Mouse (Mus musculus): Measurements from ENCODE around the gene Rwdd1. TPM values are rescaled to one million over a fixed set of nuclear protein-coding genes. Genes with fewer than 3 reads are reported as not detected.

Gene Rwdd1
- total and polyA plus RNA-seq, 3 experiments, result 57.2 to 269 (median 246) TPM

- peak; percentile 83 for ATAC-seq (ENCODE audit: extremely low read depth, insufficient number of reproducible peaks, low FRiP score, poor library complexity, severe bottlenecking)
- no peaks in the 10 kb centered on the region for H3K27me3 ChIP-seq (ENCODE audit: insufficient read depth, low read length)
- no peak overlapping the region for H3K4me3 ChIP-seq (ENCODE audit: low read depth, low read length)
- no peaks in the 10 kb centered on the region for H3K4me1 ChIP-seq (ENCODE audit: insufficient read depth, low read depth, low read length)
- H3K9me3 ChIP-seq (replicated peaks), result no peaks in the 10 kb centered on the region
- H3K36me3 ChIP-seq (replicated peaks), result peaks cover 10% of the 10 kb centered on the region
- TF ChIP-seq GATA1 (IDR thresholded peaks at IDR 0.05; ENCODE audit: borderline replicate concordance, low read length), result no peak
- TF ChIP-seq CTCF (IDR thresholded peaks at IDR 0.05; ENCODE audit: low read depth, low read length), result peak; percentile 88
- peak; percentile 36 for DNase-seq (ENCODE audit: low spot score)
Measured at GRCm38 (mm10) chr10:33986771-33987170, 32.7 kb downstream of the Rwdd1 start.

GRCm38 (mm10) chr10:33974781-33975494, 44.5 kb downstream of the Rwdd1 start:
- no peak for DNase-seq (ENCODE audit: low spot score)
- H3K4me1 ChIP-seq (ENCODE audit: insufficient read depth, low read depth, low read length), result no peaks in the 10 kb centered on the region
- H3K27me3 ChIP-seq (ENCODE audit: insufficient read depth, low read length), result no peaks in the 10 kb centered on the region
- TF ChIP-seq CTCF (IDR thresholded peaks at IDR 0.05; ENCODE audit: low read depth, low read length), result no peak
- TF ChIP-seq GATA2 (IDR thresholded peaks at IDR 0.05; ENCODE audit: borderline replicate concordance, low read depth, low read length), result no peak
- TF ChIP-seq POLR2AphosphoS5 (IDR thresholded peaks at IDR 0.05; ENCODE audit: insufficient replicate concordance, low read depth, low read length), result no peak
- TF ChIP-seq GATA1 (IDR thresholded peaks at IDR 0.05; ENCODE audit: borderline replicate concordance, low read length), result no peak
- TF ChIP-seq TAL1 (conservative IDR thresholded peaks at IDR 0.05; ENCODE audit: low read depth, low read length), result no peak
- peaks cover 8% of the 10 kb centered on the region for H3K9me3 ChIP-seq (replicated peaks)
- H3K36me3 ChIP-seq (replicated peaks), result no peaks in the 10 kb centered on the region
- ATAC-seq (ENCODE audit: extremely low read depth, insufficient number of reproducible peaks, low FRiP score, poor library complexity, severe bottlenecking), result no peak
- H3K4me3 ChIP-seq (ENCODE audit: low read depth, low read length), result no peak overlapping the region

- Histone ChIP-seq H3K4me3 (ENCODE audit: low read depth, low read length) (no peak overlapping the region), H3K27me3 (ENCODE audit: insufficient read depth, low read length) (no peaks in the 10 kb centered on the region), H3K36me3 (replicated peaks) (peaks cover 5% of the 10 kb centered on the region), H3K4me1 (ENCODE audit: insufficient read depth, low read depth, low read length) (no peaks in the 10 kb centered on the region; the same call in 1 of the 2 replicates), H3K9me3 (replicated peaks) (no peaks in the 10 kb centered on the region)
- TF ChIP-seq TAL1 (conservative IDR thresholded peaks at IDR 0.05; ENCODE audit: low read depth, low read length), result no peak
- no peak for TF ChIP-seq CTCF (IDR thresholded peaks at IDR 0.05; ENCODE audit: low read depth, low read length)
- no peak for TF ChIP-seq GATA1 (IDR thresholded peaks at IDR 0.05; ENCODE audit: borderline replicate concordance, low read length)
- TF ChIP-seq GATA2 (IDR thresholded peaks at IDR 0.05; ENCODE audit: borderline replicate concordance, low read depth, low read length), result no peak
- TF ChIP-seq POLR2AphosphoS5 (IDR thresholded peaks at IDR 0.05; ENCODE audit: insufficient replicate concordance, low read depth, low read length), result no peak
- DNase-seq (ENCODE audit: low spot score) (no peak), ATAC-seq (ENCODE audit: extremely low read depth, insufficient number of reproducible peaks, low FRiP score, poor library complexity, severe bottlenecking) (no peak)
Measured at GRCm38 (mm10) chr10:33952509-33952908, 66.9 kb downstream of the Rwdd1 start.

- peaks cover 6% of the 10 kb centered on the region for H3K36me3 ChIP-seq (replicated peaks)
- no peaks in the 10 kb centered on the region; the same call in 1 of the 2 replicates for H3K4me1 ChIP-seq (ENCODE audit: insufficient read depth, low read depth, low read length)
- no peaks in the 10 kb centered on the region for H3K27me3 ChIP-seq (ENCODE audit: insufficient read depth, low read length)
- ATAC-seq (ENCODE audit: extremely low read depth, insufficient number of reproducible peaks, low FRiP score, poor library complexity, severe bottlenecking) (peak; percentile 88), DNase-seq (ENCODE audit: low spot score) (peak; percentile 35)
- peak within 1 kb of the TSS; percentile 77 for H3K4me3 ChIP-seq (ENCODE audit: low read depth, low read length)
- H3K9me3 ChIP-seq (replicated peaks), result no peaks in the 10 kb centered on the region
- TF ChIP-seq GATA2 (IDR thresholded peaks at IDR 0.05; ENCODE audit: borderline replicate concordance, low read depth, low read length) (no peak), CTCF (IDR thresholded peaks at IDR 0.05; ENCODE audit: low read depth, low read length) (no peak), POLR2AphosphoS5 (IDR thresholded peaks at IDR 0.05; ENCODE audit: insufficient replicate concordance, low read depth, low read length) (no peak), TAL1 (conservative IDR thresholded peaks at IDR 0.05; ENCODE audit: low read depth, low read length) (no peak), GATA1 (IDR thresholded peaks at IDR 0.05; ENCODE audit: borderline replicate concordance, low read length) (no peak)
Measured at GRCm38 (mm10) chr10:33950803-33951583, 68.4 kb downstream of the Rwdd1 start, which contains the start of gene Zup1. Zup1 (minus strand) TSS chr10:33951269.

Other genes with a start within 250 kb of the Rwdd1 start
- gene Sult3a2, start 232.9 kb downstream of the Rwdd1 start, total RNA-seq (2014; fragmentation: Nextera tagmentation), result not detected in 2 replicates
- not detected in 2 replicates for gene Sult3a2, start 232.9 kb downstream of the Rwdd1 start, total RNA-seq (2017)
- gene Sult3a2, start 232.9 kb downstream of the Rwdd1 start, polyA plus RNA-seq (2012), result not detected in 2 replicates
- not detected in 2 replicates for gene Sult3a1, start 161.9 kb downstream of the Rwdd1 start, total RNA-seq (2014; fragmentation: Nextera tagmentation)
- gene Sult3a1, start 161.9 kb downstream of the Rwdd1 start, total RNA-seq (2017), result not detected in 2 replicates
- not detected in 2 replicates for gene Sult3a1, start 161.9 kb downstream of the Rwdd1 start, polyA plus RNA-seq (2012)
- gene Rsph4a, start 114.5 kb downstream of the Rwdd1 start, total RNA-seq (2014; fragmentation: Nextera tagmentation), result not detected in 2 replicates
- 0.06 and 0.11 TPM in 2 replicates for gene Rsph4a, start 114.5 kb downstream of the Rwdd1 start, total RNA-seq (2017)
- gene Rsph4a, start 114.5 kb downstream of the Rwdd1 start, polyA plus RNA-seq (2012), result not detected in 2 replicates
- 27.2 and 38.2 TPM in 2 replicates for gene Zup1, start 68.4 kb downstream of the Rwdd1 start, total RNA-seq (2014; fragmentation: Nextera tagmentation)
- 20.8 and 24.6 TPM in 2 replicates for gene Zup1, start 68.4 kb downstream of the Rwdd1 start, total RNA-seq (2017)
- gene Zup1, start 68.4 kb downstream of the Rwdd1 start, polyA plus RNA-seq (2012), result 0.81 and 1.6 TPM in 2 replicates
- not detected in 2 replicates for gene Trappc3l, start 18.0 kb upstream of the Rwdd1 start, total RNA-seq (2014; fragmentation: Nextera tagmentation)
- gene Trappc3l, start 18.0 kb upstream of the Rwdd1 start, total RNA-seq (2017), result not detected in 2 replicates
- not detected in 2 replicates for gene Trappc3l, start 18.0 kb upstream of the Rwdd1 start, polyA plus RNA-seq (2012)
- gene Calhm4, start 24.7 kb upstream of the Rwdd1 start, total RNA-seq (2014; fragmentation: Nextera tagmentation), result not detected in 2 replicates
- gene Calhm4, start 24.7 kb upstream of the Rwdd1 start, total RNA-seq (2017), result 0.06 and 0.11 TPM in 2 replicates
- not detected in 2 replicates for gene Calhm4, start 24.7 kb upstream of the Rwdd1 start, polyA plus RNA-seq (2012)
- not detected in 2 replicates for gene Calhm5, start 76.9 kb upstream of the Rwdd1 start, total RNA-seq (2014; fragmentation: Nextera tagmentation)
- under 0.01 and 0.05 TPM in 2 replicates for gene Calhm5, start 76.9 kb upstream of the Rwdd1 start, total RNA-seq (2017)
- gene Calhm5, start 76.9 kb upstream of the Rwdd1 start, polyA plus RNA-seq (2012), result not detected in 2 replicates
- not detected in 2 replicates for gene Calhm6, start 108.4 kb upstream of the Rwdd1 start, total RNA-seq (2014; fragmentation: Nextera tagmentation)
- gene Calhm6, start 108.4 kb upstream of the Rwdd1 start, total RNA-seq (2017), result 0.27 TPM in 1 of 2 replicates, not detected in the other
- gene Calhm6, start 108.4 kb upstream of the Rwdd1 start, polyA plus RNA-seq (2012), result not detected in 2 replicates
- not detected in 2 replicates for gene Dse, start 188.1 kb upstream of the Rwdd1 start, total RNA-seq (2014; fragmentation: Nextera tagmentation)
- gene Dse, start 188.1 kb upstream of the Rwdd1 start, total RNA-seq (2017), result under 0.01 TPM in 1 of 2 replicates, not detected in the other
- gene Dse, start 188.1 kb upstream of the Rwdd1 start, polyA plus RNA-seq (2012), result not detected in 2 replicates

All from G1E (cell line).